Mouse (Mus musculus) heart, postnatal 25 days (tissue): ENCODE data around the gene Fam214b. TPM values are rescaled to one million over a fixed set of nuclear protein-coding genes. Genes with fewer than 3 reads are reported as not detected.
"Not testable (repeated sequence)": the region's sequence is repeated elsewhere in the genome, so short reads cannot be mapped to it uniquely, and the experiment has no call there.

ENCODE experiments used
- DNase-seq: peaks from one replicate; pipeline ENCODE4 v3.0.0; 2022; ENCODE audit warnings: low spot score
- intact Hi-C: fragments of 180-260 bp; cut with DNase I; formaldehyde crosslinking; loops from one replicate; pipeline ENCODE4 v1.15.1; 2025
- total RNA-seq, 2 experiments: library from RNA; stranded (reverse); gene quantifications; 2 replicates each; pipeline ENCODE4 v1.2.3; 2021

The Fam214b gene
- total RNA-seq, 2 experiments from 2014 or later: 27.7 to 32.8 TPM

DNA sequence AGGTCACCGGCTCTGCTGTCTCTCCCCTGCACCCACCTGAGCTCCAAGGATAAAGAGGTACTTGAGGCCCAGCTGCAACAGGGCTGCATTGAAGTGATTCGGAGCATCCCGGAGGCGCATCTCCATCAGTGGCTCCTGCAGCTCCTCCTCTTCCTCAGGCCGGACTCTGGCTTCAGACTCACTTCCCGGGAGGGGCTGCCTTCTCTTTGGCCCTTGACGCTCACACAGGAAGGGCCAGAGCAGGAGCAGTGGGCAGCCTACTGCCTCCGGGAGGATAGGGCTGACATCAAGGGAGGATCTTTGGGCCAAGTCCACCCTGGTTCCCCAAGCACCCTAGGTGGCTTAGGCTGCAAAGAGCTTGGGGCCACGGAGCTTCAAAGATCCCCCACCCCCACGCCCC is 26.8 kb downstream of the Fam214b start:
- DNase-seq: no peak
- intact Hi-C loops: no loop called here

DNA sequence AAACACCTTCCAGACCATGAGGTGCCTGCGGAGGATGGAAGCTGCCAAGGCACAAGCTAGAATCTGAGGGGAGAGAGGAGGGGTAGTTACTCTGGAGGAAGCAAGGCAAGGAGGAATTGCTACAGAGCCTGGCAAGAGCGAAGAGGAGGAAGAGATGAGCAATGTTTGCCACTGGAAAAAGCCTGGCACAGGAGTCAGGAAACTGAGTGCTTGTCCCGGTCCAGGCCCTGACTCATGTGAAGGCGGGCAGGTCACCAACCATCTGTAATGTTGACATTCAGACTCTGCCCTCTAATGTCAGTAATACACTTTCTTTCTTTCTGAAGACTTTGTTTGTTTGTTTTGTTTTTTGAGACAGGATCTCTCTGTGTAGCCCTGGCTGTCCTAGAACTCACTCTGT is 27.9 kb downstream of the Fam214b start:
- DNase-seq: no peak
- intact Hi-C loops: no loop called here

DNA sequence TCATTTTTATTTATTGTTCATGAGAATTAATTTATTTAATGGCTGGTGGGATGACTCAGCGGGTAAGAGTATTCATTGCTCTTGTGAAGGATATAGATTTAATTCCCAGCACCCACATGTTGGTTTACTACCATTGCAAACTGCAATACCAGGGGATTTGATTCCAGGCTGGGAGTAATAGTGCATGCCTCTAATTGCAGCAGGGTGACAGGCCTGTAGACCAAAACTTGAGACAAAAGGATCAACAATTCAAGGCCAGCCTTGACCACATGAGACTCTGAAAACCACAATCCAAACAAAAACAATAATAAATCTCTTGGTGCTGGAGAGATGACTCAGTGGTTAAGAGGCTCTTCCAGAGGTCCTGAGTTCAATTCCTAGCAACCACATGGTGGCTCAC is 33.9 kb downstream of the Fam214b start:
- intact Hi-C loops: no loop called here
- no peak for DNase-seq

DNA sequence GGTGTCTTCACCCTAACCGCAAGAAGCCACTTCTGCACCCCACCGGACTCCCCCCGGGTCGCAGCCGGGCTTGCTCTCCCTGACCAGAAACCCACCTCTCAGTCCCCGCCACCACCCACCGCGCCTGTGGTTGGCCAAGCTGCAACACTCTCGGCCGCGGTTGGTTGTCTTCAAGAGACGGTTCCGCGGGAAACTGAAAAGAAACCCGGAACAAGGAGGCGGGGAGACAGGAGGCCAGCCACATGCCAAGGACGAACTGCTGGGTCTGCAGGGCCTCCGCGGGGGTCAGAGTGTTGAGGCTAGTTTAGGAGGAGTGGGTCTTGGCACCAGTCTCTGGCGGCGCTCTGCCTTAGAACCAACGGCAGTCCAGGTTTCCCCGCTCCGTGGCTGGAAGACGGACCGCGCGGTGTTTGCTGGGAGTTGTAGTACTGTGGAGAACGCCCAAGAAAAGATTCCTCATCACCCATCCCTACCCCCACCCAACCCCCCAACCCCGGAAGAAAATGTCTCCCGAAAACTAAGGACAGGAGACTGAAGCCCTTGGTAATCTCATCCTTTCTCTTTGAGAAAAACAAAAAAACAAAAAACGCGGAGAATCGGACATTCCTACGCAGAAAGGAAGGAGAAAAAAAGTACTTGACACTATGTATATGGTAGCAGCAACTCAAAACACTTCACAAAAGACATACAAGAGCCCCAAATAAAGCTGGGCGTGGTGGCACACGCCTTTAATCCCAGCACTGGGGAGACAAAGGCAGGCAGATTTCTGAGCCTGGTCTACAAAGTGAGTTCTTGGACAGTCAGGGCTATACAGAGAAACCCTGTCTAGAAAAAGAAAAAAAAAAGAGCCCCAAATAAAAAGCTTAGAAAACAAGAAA is 35.6 kb downstream of the Fam214b start, which contains the start of gene Fancg:
Gene Fancg (minus strand): TSS at position 346 of the 878 bp plus-strand sequence.
- intact Hi-C loops: no loop called here
- peak; percentile 76 for DNase-seq

DNA sequence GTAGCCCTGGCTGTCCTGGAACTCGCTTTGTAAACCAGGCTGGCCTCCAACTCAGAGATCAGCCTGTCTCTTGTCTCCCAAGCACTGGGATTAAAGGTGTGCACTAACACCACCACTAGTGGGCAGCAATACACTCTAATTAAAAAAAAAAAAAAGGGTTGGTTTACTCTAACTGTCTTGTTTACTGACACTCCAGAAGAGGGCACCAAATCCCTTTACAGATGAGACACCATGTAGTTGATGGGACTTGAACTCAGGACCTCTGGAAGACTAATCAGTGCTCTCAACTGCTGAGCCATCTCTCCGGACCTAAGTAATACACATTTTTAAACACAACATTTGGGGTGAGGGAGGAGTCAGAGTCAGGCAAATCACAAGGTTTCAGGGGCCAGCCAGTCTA is 40.3 kb downstream of the Fam214b start:
- DNase-seq: no peak
- intact Hi-C loops: loop anchor here (1.0 kb wide), 1 partner anchor 20 kb away; the partner anchor contains the start of gene Pigo

DNA sequence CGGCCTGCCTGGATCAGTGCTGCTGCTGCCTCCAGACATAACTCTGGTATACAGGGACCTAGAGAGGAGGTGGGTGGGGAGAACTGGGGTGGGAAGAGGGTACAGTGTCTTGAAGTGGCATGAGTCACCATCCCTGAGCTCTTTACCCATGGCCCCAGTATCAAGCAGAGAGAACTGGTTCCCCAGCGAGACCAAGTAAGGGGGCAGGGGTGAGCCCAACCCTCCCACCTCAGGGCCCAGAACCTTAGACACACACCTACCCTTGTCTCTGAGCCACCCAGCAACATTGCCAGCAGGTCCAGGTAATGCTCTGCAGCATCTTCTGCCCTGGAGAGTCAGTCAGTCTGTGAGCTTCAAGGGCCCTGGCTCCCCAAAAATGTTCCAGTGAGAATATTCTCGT is 41.1 kb downstream of the Fam214b start:
- DNase-seq: no peak
- intact Hi-C loops: no loop called here

DNA sequence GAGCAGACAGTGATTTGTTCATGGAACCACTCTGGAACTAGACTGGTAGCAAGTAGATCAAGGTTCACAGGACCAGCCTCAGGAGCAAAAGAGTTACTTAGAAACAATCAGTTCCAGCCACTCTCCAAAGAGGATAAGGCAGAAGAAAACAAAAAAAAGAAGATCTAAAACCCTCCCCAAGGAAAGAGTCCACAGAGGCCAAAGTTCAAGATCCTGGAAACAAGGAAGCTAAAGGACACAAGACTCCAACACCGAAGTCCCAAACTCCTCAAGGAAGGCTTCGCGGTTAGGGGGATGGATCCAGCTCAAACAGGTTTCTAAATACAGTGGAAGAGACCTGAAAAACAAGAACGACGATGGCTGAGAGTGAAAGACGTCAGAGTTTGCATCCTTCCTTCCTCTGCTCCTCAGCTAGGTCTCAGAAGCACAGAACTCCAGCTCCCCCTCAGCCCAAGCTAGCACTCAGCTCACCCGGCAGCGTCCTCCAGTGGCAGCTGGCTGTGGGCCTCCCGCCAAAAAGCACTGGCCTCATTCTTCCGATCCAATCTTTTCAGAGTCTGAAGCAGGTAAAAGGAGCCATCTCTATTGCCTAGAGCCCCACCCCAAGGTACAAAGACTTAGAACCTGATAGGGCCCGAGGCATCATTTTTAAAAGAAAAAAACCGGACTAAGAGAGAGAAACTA is 43.1 kb downstream of the Fam214b start:
- DNase-seq: no peak
- intact Hi-C loops: no loop called here

DNA sequence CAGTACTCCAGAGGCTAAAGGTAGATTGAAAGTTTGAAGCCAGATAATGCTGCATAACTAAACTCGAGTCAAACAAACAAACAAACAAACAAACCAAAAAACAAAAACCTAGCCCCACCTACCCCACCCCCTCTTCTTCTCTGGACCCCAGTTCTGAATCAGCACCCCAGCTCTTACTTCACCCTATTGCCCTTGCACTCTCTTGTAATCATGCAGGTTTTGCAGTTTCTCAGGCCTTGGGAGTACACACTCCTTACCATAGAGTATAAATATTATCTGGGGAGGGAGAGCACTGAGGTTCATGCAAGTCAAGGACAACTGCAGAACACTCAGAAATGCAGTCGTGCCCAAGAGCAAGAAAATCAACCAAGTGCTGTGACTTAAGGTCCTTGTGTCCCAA is 44.7 kb downstream of the Fam214b start:
- DNase-seq: no peak
- intact Hi-C loops: no loop called here

DNA sequence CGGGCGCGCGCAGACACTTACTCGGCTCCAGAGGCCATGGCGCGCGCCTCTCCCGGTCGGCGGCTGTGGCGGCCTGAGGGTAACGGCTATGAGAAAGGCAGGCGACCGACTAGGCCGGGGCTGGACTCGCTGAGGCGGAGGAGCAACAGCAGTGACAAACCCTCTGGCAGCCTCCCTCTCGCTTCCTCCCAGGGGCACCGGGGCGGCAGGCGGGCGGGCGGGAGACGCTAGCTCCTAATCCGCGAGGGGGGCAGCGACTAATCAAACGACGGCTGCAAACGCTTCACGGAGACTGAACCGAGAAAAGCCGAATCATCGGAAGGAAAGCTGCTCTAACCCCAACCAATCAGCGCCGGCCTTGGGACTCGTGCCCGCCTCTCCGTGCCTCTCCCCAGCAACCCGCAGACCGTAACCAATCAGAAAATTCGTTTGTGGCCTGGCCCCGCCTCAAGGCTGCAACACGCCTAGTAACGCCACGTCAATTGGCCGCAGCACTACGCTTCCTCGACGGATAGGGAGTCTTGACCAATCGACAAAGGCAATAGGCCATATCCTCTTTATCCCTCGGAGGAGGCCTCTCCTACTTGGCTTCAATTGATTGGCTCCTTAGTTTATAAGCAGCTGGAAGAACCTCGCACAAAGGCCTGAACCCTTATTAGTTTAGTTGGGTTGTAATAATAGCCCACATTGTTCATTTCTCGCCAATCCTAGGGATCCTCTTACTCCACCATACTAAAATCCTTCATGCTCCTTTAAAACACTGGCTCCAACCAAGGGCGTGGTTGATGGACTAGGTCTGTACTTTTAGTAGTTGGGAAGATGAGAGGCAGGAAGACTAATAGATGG is 45.7 kb downstream of the Fam214b start, which contains the start of gene Vcp:
Gene Vcp (minus strand): TSS at position 367 of the 846 bp plus-strand sequence.
- intact Hi-C loops: not testable (repeated sequence)
- peak; percentile 99 for DNase-seq

DNA sequence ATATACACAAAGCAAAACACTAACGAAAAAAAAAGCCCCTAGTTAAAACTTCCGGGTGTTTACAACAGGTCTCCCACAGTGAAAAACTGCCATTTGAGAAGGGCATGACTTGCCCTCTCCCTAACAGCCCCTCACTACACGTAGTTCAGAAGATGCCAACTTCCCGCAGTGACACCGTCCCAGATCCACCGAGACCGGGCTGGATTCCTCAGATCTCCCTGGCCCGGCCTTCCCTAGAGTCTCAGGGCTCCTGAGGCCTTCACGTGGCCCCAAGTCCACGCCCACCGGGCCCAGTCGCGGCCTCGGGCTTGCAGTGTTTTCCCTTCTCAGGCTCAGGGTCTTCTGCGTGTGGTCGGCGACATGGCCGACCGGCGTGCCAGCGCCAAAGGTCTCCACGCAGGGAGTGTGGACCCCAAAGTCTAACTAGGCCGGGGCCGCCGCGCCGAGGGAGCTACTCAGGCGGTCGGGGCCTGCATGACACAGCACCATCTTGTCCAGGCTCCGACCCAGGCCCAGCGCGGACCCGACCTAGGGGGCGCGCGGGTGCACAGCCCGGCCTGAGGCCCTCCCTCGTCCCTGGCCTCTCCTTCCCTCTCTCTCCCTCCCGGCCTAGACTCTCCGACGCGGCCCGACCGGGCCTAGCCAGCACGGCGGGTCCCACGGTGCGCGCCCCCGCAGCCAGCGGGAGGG is 46.4 kb downstream of the Fam214b start:
- DNase-seq: peak; percentile 53
- intact Hi-C loops: no loop called here

DNA sequence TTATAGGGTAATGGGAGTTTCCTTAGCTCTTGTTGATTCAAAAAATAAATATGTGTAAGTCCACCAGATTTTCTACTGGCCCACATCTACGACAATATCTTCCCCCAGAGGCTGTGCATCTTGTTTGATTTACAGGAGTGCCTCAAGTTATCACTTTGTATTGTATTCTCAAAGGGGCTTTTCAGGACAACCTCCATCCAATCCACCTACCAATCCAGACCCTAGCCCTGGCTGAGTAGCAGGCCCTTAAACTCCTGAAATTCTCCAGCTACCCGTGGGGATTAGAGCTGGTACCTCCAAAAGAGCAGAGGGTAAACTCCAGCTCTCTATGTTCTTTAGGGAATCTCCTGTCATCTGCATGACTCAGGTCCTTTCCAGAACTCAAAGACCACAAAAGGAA is 48.0 kb downstream of the Fam214b start:
- no peak for DNase-seq
- intact Hi-C loops: no loop called here

DNA sequence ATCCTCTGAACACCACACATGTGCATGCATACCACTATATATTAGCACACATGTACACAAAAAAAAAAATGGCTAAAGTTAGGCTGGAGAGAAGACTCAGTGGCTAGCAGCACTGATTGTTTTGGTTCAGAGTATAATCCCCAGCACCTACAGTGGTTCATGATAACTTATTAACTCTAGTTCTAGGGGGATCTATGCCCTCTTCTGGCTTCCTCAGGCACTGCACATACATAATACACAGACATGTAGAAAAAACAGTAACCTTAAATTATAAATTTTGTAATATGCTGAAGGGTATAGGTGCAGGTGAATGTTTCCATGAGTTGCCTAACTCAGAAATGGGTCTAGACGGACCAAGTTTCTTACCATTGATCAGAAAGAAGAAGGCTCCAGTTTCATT is 57.7 kb downstream of the Fam214b start:
- intact Hi-C loops: no loop called here
- DNase-seq: no peak

Other genes with a start within 250 kb of the Fam214b start
- gene Fam205a1, start 192.3 kb downstream of the Fam214b start, total RNA-seq: not detected
- gene Gm12394, start 189.4 kb downstream of the Fam214b start, total RNA-seq: not detected
- gene Fam205c, start 172.0 kb downstream of the Fam214b start, total RNA-seq: 1 to 10 TPM; 7.1 to 7.5 TPM
- 1 to 10 TPM; 9.0 to 9.4 TPM for gene Phf24, start 129.6 kb downstream of the Fam214b start, total RNA-seq
- gene Dnajb5, start 96.4 kb downstream of the Fam214b start, total RNA-seq: 10 to 100 TPM; 83.5 to 93.2 TPM
- not detected for gene 1700022I11Rik, start 76.6 kb downstream of the Fam214b start, total RNA-seq
- 100 to 1,000 TPM; 244 to 266 TPM for gene Vcp, start 45.7 kb downstream of the Fam214b start, total RNA-seq
- gene Fancg, start 35.7 kb downstream of the Fam214b start, total RNA-seq: 1 to 10 TPM; 3.8 to 4.3 TPM
- gene Pigo, start 20.4 kb downstream of the Fam214b start, total RNA-seq: 10 to 100 TPM; 21.8 to 25.1 TPM
- 100 to 1,000 TPM; 104 to 108 TPM for gene Stoml2, start 14.5 kb downstream of the Fam214b start, total RNA-seq
- gene Unc13b, start 12.7 kb upstream of the Fam214b start, total RNA-seq: 10 to 100 TPM; 14.8 to 16.3 TPM
- under 1 TPM in 1 of 2 experiments, not detected in 1; 0.05 TPM for gene Atp8b5, start 220.9 kb upstream of the Fam214b start, total RNA-seq